Mouse (Mus musculus): ENCODE data around the gene Arhgap22. TPM values are rescaled to one million over a fixed set of nuclear protein-coding genes. Genes with fewer than 3 reads are reported as not detected.

Gene Arhgap22
- total RNA-seq, 2 experiments from 2014 or later = not detected

- no peak for ATAC-seq (replicated peaks; ENCODE audit: low FRiP score, poor library complexity, severe bottlenecking)
Measured at GRCm38 (mm10) chr14:33418311-33418909, 204.6 kb downstream of the Arhgap22 start.

Other genes with a start within 250 kb of the Arhgap22 start
- gene Lrrc18, start 222.6 kb upstream of the Arhgap22 start, total RNA-seq (2015; ENCODE audit: low replicate concordance) = not detected in 2 replicates
- gene Lrrc18, start 222.6 kb upstream of the Arhgap22 start, total RNA-seq (2017; ENCODE audit: low replicate concordance) = not detected in 2 replicates
- 6.7 and 13.6 TPM in 2 replicates for gene Wdfy4, start 28.5 kb upstream of the Arhgap22 start, total RNA-seq (2015; ENCODE audit: low replicate concordance)
- 5.9 and 8.2 TPM in 2 replicates for gene Wdfy4, start 28.5 kb upstream of the Arhgap22 start, total RNA-seq (2017; ENCODE audit: low replicate concordance)
- 4.8 and 9.2 TPM in 2 replicates for gene Mapk8, start 233.1 kb downstream of the Arhgap22 start, total RNA-seq (2015; ENCODE audit: low replicate concordance)
- 9.2 and 23.0 TPM in 2 replicates for gene Mapk8, start 233.1 kb downstream of the Arhgap22 start, total RNA-seq (2017; ENCODE audit: low replicate concordance)

All from erythroblast, adult 5-6 weeks (primary cell).